Mouse (Mus musculus): ENCODE results near the gene Gm20388.
"Not testable (repeated sequence)": the region's sequence is repeated elsewhere in the genome, so short reads cannot be mapped to it uniquely, and the experiment has no call there.

Gm20388 gene

DNA sequence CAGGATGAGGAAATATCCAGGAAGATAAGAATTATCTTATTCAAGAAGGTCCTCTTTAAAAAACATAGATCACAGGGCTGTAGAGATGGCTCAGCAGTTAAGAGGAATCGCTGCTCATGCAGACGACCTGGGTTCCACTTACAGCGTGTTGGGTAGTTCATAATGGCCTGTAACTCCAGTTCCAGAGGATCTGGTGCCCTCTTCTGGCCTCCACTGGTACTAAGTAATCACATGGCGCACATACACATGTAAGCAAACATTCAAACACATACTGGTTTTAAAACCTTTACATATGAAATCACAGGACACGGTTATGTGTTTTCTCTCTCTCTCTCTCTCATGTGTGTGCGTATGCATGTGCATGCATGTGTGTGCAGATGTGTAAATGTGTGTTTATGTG, 1226.2 kb downstream of the Gm20388 start:
- no peak for DNase-seq (ENCODE audit: extremely low spot score, low read depth, low spot score)

DNA sequence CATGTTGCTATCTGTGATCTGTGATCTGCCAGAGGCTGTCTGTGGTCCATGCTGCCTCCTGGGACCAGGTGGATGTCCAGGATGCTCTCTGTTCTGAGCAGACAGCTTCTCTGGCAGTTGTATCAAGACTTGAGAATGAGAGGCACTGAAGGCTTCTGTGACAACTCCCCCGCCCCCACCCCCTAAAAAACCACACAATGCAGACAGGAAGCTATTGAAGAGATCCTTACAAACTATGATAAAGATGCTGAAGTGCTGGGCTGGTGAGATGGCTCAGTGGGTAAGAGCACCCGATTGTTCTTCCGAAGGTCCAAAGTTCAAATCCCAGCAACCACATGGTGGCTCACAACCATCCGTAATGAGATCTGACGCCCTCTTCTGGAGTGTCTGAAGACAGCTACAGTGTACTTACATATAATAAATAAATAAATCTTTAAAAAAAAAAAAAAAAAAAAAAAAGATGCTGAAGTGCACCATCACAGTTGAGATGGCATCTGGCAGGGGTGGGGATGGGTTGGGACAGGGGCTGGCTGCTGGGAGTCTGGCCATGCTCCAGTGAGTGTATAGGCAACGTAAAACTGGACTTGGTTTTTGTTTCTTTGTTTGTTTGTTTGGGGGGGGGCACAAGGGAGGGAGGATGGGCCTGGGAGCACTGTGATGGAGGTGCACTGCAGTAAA, 1235.0 kb downstream of the Gm20388 start:
- DNase-seq (ENCODE audit: extremely low spot score, low read depth, low spot score) = not testable (repeated sequence)

DNA sequence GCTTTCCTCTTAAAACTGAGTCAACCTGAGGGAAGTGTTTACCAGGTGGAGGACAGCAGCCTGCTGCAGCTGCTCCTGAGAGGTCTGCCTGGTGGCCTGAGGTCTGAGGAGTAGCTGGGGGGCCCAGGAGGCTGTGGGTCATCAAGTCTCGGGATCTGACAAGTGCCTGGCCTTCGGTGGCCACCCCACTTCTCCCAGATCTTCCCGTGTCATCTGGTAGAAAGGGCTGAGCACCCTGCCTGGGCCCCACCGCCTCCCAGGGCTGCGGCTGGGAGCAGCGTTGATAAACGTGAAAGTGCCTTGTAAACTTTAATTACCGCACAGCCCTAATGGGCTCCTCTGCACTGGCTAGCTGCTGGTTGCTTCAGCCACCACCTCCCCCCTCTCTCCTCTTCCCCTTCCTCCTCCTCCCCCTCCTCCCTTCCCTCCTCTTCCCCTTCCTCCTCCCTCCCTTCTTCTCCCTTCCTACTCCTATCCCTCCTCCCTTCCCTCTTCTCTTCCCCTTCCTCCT, 1238.0 kb downstream of the Gm20388 start:
- DNase-seq (ENCODE audit: extremely low spot score, low read depth, low spot score) = no peak

DNA sequence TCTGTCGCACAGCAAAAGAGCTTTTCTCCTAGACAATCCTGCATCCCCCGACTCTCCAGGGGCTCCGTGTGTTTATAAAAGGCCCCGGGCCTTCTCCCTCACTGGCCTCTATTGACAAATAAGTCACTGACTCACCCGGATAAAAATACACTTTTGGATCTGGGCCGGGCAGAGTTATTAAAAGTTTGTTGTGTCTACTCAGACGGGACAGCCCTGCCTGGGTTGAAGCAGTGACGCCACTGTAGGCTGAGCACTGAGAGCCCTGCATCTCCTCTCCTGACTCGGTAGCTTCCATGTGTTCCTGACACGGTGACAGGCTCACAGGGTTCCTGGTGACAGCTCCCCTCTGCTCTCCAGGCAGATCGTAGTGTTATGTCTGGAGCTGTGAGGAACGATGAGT, 1241.8 kb downstream of the Gm20388 start:
- DNase-seq (ENCODE audit: extremely low spot score, low read depth, low spot score) = no peak

DNA sequence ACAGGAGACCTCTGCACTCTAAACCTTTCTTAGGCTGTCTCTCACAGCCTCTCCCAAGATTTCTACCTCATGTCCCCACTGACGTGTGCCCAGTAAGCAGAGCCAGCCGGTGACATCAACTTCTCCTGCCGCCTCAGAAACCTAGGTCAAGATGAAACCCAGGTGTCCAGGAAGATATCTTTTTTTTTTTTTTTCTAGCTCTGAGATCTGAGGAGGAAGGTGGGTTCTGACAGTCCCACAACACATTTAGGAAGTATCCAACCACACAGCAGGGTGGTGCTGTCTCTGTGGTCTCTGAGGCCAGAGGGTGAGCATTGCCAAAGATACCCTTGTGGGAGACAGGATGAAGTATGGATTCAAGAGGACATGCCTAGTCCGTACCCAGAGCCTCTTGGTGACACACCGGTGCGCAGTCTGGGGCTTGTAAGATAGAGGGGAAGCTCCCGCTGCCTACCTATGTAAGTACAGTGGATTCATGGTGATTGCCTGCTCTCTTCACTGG, 1246.4 kb downstream of the Gm20388 start:
- DNase-seq (ENCODE audit: extremely low spot score, low read depth, low spot score) = no peak

DNA sequence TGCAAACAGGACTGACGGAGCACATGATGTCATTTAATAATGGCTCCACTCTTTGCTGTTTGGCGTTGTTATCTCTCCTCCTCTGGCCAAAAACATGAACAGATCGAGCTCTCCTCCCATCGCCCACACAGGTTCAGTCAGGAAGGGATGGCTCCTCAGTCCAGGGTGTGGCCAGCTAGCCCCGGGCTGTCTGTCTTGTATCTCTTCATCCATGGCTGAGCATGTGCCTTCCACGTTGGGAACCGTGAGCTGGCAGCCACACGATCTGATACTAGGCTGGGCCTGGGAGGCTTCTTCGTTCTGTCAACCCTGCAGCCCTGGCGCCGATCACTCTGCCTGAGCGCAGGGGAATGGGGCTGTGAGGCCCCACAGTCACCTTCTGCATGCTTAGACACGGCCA, 1248.2 kb downstream of the Gm20388 start:
- no peak for DNase-seq (ENCODE audit: extremely low spot score, low read depth, low spot score)

DNA sequence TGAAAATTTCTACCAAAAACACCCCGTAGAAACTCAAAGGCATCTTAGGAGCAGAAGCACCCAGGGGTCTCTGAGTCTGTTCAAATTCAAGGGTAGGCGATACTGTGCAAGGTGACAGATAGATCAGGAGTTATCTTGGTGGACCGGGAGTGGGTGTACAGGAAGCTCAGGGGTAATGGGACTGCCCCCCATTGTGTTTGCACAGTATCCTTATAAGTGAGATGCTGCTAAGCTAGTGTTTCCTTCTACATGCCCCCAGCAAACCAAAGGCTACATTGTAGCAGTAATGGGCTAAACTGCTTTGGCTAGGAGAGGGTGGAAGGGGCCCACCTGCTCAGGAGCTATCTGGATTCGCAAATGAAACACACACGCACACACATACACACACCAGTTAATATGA, 1250.8 kb downstream of the Gm20388 start:
- DNase-seq (ENCODE audit: extremely low spot score, low read depth, low spot score) = no peak

DNA sequence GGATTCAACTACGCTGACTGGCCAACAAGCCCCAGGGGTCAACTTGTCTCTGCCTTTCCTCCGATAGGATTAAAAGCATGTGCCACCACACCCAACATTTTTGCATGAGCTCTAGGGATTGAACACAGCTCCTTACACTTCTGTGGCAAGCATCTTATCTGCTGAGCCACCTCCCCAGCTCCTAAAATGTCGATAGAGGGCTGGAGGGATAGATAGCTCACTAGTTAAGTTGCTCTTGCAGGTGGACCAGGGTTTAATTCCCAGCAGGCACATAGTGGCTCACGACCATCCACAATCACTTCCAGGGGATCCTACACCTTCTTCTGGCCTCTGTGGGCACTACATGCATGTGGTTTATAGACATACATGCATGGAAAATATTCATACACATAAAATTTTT, 1251.8 kb downstream of the Gm20388 start:
- DNase-seq (ENCODE audit: extremely low spot score, low read depth, low spot score) = no peak

DNA sequence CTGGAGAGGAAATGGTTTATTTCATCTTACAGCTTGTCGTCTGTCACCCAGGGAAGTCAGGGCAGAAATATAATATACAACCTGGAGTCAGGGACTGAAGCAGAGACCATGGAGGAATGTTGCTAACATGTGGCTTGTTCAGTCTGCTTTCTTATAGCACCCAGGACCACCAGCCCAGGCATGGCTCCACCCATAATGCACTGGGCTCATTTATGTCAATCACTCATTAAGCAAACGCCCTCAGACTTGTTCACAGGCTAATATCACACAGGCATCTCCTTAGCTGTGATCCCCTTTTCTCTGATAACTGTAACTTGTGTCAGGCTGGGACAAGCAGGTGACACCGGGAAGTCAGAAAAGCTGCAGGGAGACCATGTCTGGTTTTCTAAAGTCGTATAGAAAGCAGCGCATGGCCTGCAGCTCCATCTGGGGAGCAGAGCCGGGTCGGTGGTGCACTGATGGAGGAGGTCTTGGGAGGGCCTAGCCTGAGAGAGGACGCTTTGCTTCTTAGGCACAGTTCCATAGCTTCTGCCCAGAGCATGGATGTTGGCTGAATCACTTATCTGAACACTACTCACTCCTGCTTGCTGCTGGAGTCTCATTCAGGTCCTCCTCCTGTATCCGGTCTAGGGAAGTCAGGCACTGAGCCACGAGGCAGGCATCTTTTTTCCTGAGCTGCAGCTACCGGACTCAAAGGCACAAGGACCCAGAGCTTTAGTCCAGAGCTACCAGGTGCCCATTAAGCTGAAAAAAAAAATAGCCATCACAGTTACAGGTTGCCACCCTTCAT, 1252.5 kb downstream of the Gm20388 start:
- no peak for DNase-seq (ENCODE audit: extremely low spot score, low read depth, low spot score)

DNA sequence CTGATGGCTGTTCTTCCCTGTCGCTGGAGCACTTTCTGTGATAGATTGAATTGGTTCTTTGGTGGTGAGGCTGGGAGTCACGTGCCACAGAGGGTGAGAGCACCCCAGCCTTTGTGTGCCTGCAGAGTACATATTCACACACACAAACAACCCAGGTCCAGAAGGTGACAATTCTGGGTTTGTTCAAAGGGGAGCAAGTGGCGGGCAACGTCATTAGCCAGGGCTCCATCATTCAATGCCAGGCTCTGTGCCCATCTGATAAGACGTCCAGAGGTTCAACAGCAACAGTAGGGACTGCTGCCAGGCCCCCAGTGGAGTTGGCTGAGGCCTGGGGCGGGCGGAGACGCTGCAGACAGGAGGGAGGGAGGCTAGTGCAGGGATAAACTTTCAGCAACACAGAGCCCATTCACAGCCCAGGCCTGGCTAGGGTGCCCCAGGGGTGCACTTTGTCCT, 1253.4 kb downstream of the Gm20388 start:
- DNase-seq (ENCODE audit: extremely low spot score, low read depth, low spot score) = no peak

DNA sequence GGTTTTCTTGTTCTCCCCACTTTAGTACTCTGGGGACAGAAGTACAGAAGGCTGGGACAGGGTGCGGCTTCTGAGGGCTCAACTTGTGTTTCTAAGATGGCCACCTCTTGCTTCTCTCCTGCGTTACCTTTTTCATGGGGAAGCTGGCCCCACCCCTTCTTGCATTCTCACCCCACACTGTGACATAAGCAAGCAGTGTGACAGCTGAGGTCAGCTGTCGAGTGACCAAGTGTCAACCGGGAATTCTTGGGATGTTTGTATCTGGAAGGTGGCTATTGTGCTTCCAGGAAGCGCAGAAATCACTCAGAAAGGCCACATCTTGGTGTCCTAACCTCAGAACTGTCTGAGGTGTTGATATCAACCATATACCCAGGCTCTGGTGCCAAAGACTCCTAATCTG, 1257.4 kb downstream of the Gm20388 start:
- no peak for DNase-seq (ENCODE audit: extremely low spot score, low read depth, low spot score)

DNA sequence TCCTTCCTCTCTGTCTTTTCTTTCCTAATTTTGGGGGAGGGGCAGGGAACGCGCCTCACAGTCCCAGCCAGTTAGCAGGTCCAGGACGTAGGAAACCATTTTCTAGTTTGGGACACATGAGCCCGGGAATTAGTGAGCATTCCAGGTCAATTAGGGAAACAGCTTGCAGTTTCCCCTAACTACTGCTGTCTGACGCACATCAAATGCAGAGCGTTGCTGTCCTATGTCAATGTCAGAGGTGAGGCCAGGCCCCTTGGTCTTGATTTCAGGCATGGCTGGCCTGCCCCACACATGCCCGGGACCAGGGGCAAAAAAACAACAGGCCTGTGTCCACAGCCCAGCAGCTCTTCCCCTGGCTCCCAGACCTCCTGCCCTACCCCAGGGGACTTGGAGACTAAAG, 1259.5 kb downstream of the Gm20388 start:
- no peak for DNase-seq (ENCODE audit: extremely low spot score, low read depth, low spot score)

DNA sequence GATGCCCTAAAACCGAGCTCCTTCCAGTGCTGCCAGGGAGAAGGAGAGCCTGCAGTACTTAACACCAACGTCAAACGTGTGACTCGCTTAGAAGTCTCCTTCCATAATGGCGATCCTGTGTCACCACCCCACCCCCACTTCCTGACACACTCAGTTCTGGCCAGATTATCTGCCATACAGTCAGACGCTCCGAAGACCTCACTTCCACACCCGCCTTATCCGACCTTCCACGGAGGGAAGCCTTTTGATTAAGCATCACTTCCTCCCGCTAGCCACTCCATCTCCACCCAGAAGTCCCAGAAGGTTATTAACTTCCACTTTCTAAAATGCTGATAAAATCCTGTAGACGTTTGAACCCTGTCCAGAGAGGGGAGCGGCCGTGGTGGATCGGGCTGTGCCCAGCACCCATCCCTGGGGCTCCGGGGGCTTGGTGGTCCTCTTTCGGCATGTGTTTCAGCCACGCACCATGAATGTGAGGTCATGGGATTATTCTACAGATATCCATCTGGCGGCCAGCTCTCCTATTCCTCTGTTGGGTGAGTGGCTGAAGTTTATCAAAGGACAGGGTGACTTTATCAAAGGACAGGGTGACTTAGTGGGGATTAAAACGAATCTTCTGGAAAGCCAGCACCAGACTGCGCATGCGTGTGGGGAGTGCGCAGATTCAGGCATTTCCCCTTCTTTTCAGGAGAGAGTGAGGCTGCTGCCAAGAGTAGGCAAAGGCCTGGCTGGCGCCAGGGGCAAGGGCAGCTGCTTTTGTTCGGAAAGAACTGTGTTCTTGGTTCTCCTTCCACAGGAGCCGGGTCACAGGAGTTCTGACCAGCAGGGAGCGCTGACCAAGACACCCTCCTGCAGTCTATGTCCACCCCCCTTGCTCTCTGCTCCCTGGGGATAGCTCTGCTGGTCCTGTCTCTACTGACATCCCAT, 1260.2 kb downstream of the Gm20388 start:
- DNase-seq (ENCODE audit: extremely low spot score, low read depth, low spot score) = no peak

DNA sequence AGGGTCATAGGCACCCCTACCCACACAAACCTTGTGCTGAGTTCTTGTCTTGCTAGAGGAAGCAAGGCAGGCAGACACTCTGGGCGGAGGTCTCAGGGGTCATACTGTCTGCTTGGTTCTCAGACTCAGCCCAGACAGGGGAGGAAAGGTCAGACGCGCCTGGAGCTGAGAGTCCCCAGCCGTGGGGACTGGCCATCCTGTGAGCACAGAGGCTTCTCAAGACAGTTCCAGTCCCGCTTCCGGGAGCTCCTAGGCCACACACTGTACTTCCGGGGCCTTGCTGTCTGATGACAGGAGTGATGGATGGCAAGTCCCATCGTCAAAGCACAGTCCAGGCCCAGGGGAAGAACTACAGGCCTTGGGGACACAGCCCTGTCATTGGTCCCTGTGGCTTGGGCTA, 1261.9 kb downstream of the Gm20388 start:
- DNase-seq (ENCODE audit: extremely low spot score, low read depth, low spot score) = no peak

DNA sequence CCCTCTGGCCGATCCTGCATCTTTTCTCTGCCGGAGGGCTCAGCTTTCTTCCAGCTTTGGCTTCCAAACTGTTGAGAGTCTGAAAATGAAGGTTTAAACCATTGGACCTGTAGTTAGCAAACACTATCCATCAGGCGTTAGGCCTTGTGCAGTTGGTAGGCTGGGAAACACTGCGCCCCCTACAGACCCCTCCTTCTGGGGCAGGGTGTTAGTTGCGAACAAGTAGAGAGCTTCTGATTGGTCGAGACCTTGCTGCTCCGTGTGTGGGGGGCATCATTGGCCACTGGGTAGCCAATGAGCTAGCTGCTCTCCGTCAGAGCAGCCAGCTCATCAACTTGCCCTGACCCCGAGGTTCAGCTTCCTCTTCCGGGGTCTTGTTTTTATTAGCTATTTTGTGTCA, 1263.5 kb downstream of the Gm20388 start:
- no peak for DNase-seq (ENCODE audit: extremely low spot score, low read depth, low spot score)

DNA sequence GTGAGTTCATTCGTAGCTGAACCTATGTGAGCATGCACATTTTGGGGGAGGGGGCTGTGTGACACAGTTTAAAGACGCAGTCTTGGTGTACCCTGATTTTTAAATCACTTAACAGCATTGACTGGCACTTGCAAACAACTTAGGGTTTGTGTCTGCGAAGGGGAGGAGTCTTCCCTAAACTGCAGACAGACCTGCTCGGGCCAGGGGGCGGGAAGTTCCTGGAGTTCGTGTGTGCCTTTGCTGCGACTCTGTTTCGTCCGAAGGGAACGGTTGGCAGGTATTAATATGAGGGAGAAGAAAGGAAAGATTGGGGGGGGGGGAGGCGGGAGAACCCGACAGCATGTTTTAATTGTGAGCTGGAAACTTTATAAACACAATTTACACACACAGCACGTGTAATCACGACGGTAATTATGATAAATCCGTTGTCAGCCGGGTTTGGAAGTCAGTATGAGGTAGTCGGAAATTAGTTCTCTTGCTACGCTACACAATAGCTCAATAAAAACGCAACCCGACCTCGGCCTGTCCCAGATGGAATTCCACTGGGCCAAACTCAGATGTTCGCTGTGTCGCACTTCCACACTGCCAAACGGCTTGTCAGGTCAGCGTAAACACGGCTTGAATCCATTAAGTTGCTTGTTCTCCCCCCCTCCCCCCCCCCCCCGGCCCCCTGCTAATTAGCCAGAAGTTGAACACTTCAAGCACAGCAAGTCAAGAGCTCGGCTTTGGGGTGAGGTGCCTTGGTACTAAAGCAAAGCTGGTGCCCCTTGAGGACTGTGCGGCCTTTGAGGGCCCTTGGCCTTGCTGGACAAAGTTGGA, 1264.3 kb downstream of the Gm20388 start:
- no peak for DNase-seq (ENCODE audit: extremely low spot score, low read depth, low spot score)

DNA sequence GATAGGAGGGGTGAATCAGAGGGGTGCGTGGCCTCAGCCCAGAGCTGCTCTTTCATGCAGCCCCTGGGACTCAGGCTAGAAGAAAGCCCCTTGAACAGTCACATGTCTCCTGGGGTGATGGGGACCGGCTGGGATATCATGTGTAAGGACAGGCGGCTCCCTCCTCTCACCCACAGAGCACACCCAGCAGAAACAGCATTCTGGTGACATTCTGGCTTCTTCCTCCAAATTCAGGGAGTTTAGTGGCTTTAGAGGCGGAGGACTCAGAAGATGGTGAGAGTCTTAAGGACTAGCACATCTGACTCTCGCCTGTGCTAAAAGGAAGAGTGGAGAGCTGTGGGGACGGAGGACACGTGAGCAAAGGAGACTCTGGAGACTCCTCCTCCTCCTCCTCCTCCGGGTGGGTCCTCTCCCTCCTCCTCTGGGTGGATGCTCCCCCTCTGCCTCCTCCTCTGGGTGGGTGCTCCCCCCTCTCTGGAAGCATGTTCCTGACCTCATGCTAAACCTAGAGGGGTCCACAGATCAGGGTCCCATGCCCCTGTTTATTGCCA, 1265.0 kb downstream of the Gm20388 start:
- DNase-seq (ENCODE audit: extremely low spot score, low read depth, low spot score) = no peak

DNA sequence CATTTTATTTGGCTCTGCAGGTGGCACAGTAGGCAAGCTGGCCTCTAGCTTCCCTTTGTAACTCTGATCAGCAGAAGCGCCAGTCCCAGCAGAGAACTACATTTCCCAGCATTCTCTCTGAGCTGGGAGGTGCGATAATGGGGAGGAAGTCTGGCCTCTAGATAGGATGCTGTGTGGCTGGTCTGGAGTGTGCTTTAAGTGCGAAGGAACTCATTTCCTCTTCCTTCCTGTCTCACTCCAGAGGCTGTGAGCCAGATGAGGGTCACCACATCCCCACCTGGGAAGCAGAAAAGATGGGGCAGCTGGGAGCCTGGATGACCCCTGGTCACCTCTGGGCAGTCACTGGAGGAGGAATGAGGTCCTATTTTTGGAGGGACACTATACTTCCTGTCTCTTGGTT, 1265.7 kb downstream of the Gm20388 start:
- no peak for DNase-seq (ENCODE audit: extremely low spot score, low read depth, low spot score)

DNA sequence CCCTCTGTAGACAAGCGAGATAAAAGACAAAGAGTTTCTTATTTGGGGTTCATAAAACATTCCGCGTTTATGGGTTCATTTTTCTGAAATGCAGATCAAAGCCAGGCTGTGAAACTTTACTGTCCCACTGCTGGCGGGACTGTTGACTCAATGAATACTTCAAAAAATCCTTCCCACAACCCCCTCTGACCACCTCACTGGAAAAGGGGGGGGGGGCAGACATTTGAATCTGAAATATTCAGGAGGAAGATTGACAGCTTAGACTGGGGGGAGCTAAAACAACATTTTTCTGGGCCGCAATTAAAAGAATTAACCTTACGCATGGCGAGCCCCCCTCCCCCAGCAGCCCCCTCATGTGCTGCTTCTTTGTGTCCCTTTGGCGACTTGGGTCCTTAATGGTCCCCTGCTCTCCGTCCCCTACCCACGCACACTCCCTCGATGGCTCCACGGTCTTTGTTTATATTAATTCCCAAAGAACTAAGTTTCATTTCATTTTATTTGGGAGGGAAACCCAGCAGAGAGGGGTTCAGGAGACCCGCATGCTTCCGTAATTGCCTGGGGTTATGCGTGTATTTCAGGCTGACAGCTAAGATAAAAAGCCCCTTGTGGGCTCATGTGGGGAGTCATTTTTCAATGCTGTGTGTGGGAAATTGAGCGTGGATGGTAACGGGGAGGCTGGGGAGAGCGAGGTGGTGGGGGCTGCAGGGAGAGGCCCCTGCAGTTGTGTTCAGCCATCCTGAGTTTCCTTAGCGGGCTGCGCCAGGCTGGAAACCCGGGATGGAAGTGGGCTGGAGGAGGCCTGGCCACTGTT, 1270.0 kb downstream of the Gm20388 start:
- DNase-seq (ENCODE audit: extremely low spot score, low read depth, low spot score) = no peak
